Comparison of ENCODE assay signal across 20 mouse cellular contexts in genomic region chr4:34302504-34303108, GRCm38 (mm10).
DNase-seq lines count a peak whose midpoint lies in the region; ATAC-seq lines count a peak whose summit lies in the region.
"Had no signal": no experiment of that assay in that cellular context is flagged by ENCODE, and none has a peak within 500 bp of the region (broad histone marks: within the 10 kb centered on the region; RNA-seq: fewer than 3 reads in every experiment).

No protein-coding gene starts in this region.

- H3K4me2 ChIP-seq in neural tube, embryonic 15.5 days = no peak overlapping the region
- H3K4me2 ChIP-seq: embryonic facial prominence, embryonic 15.5 days; heart, embryonic 11.5 days; heart, embryonic 15.5 days; hindbrain, embryonic 14.5 days had no signal

- H3K4me1 ChIP-seq in neural tube, embryonic 15.5 days = peaks cover 7% of the 10 kb centered on the region; the same call in 1 of the 2 replicates
- H3K4me1 ChIP-seq: embryonic facial prominence, embryonic 15.5 days; forebrain, embryonic 10.5 days; heart, embryonic 15.5 days; hindbrain, embryonic 10.5 days had no signal

- no peaks in the 10 kb centered on the region for H3K9me3 ChIP-seq in neural tube, embryonic 15.5 days (replicated peaks)
- H3K9me3 ChIP-seq: embryonic facial prominence, embryonic 15.5 days; forebrain, embryonic 10.5 days; heart, embryonic 15.5 days; hindbrain, embryonic 10.5 days had no signal

- H3K27ac ChIP-seq in neural tube, embryonic 15.5 days (replicated peaks) = no peak overlapping the region
- H3K27ac ChIP-seq: embryonic facial prominence, embryonic 15.5 days; forebrain, embryonic 10.5 days; heart, adult 2 months; heart, embryonic 15.5 days; hindbrain, embryonic 10.5 days; hindbrain, embryonic 14.5 days had no signal

- H3K4me3 ChIP-seq in neural tube, embryonic 15.5 days (replicated peaks) = no peak overlapping the region
- H3K4me3 ChIP-seq: embryonic facial prominence, embryonic 15.5 days; erythroblast, embryonic 14.5 days; forebrain, embryonic 10.5 days; heart, adult 2 months; heart, embryonic 15.5 days; hindbrain, embryonic 10.5 days had no signal

- DNase-seq in heart, adult 11 months = peak; percentile 75
- no peak for DNase-seq in heart, postnatal 4 days
- peak; percentile 3 for DNase-seq in 3T3-L1 (ENCODE audit: low read depth, low spot score)
- DNase-seq in forelimb bud, embryonic 11.5 days (ENCODE audit: low read depth, low spot score) = peak; percentile 23
- DNase-seq in right cerebral cortex, adult 2 months (ENCODE audit: low spot score in 2 of 2) = no peak
- DNase-seq: adrenal gland, adult 8-10 months; adrenal gland, postnatal 36 days; cerebellum, adult 8-10 months; cerebellum, postnatal 14 days; heart, adult 2 months; heart, postnatal 14 days had no signal

- H3K27me3 ChIP-seq in neural tube, embryonic 15.5 days (replicated peaks) = no peaks in the 10 kb centered on the region
- H3K27me3 ChIP-seq: embryonic facial prominence, embryonic 15.5 days; heart, embryonic 15.5 days had no signal

- ATAC-seq in neural tube, embryonic 15.5 days (ENCODE audit: low FRiP score) = peak; percentile 72
- ATAC-seq: forebrain, embryonic 14.5 days had no signal

- no peaks in the 10 kb centered on the region for H3K36me3 ChIP-seq in neural tube, embryonic 15.5 days
- H3K36me3 ChIP-seq: embryonic facial prominence, embryonic 15.5 days; forebrain, embryonic 10.5 days; heart, embryonic 15.5 days; hindbrain, embryonic 10.5 days had no signal

- H3K9ac ChIP-seq in neural tube, embryonic 15.5 days (replicated peaks) = no peak overlapping the region
- H3K9ac ChIP-seq: embryonic facial prominence, embryonic 15.5 days; heart, embryonic 15.5 days; hindbrain, embryonic 14.5 days had no signal

- WGBS in neural tube, embryonic 15.5 days = 46% methylated on average over 4 of the region's 4 CpGs

Comparison
In these comparisons a context has a peak if more than half of its experiments do, and no peak if none do; other contexts are left out.
1. DNase-seq: peak in heart, adult 11 months (single experiment), 3T3-L1 (single experiment) and forelimb bud, embryonic 11.5 days (single experiment); none in heart, postnatal 4 days (single experiment) and right cerebral cortex, adult 2 months (0 of 2).